Mouse (Mus musculus) liver, postnatal 0 days (tissue): Measurements from ENCODE around the gene Icam1.

ENCODE experiments used
- CTCF ChIP-seq: sonication (generic); IDR thresholded peaks from 2 replicates; pipeline ENCODE4 v1.5.1; 2016; ENCODE audit warnings: antibody characterized with exemption, low read depth
- EP300 ChIP-seq: IDR thresholded peaks from 2 replicates; pipeline ENCODE4 v1.6.1; 2016; ENCODE audit warnings: antibody characterized with exemption, low read depth, mild to moderate bottlenecking

DNA sequence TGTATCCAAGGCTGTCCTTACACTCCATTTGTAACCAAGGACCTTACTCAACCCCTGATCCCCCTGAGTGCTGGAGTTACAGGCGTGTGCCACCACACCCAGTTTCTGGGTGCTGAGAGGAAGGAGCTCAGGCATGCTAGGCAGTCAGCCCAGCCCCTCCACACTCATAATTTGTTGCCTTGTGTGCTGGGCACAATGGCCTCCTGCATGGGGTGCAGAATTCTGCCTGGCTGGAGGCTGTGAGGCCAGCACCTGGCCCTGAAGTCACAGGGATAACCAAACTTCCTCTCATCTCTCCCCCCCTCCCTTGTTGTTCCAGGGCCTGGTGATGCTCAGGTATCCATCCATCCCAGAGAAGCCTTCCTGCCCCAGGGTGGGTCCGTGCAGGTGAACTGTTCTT is 2.8 kb downstream of the Icam1 start:
- TF ChIP-seq CTCF (no peak), EP300 (no peak)
